Mouse (Mus musculus) erythroblast, embryonic 14.5 days (primary cell): Measurements from ENCODE around the gene Zcchc14.

ENCODE experiments used
- GATA1 ChIP-seq: IDR thresholded peaks from 2 replicates; pipeline ENCODE4 v1.6.1; 2012; ENCODE audit warnings: low read length, inconsistent platforms, mixed read lengths
- TAL1 ChIP-seq: IDR thresholded peaks from 3 replicates; pipeline ENCODE4 v1.6.1; 2012; ENCODE audit warnings: low read length, inconsistent platforms, mixed read lengths

DNA sequence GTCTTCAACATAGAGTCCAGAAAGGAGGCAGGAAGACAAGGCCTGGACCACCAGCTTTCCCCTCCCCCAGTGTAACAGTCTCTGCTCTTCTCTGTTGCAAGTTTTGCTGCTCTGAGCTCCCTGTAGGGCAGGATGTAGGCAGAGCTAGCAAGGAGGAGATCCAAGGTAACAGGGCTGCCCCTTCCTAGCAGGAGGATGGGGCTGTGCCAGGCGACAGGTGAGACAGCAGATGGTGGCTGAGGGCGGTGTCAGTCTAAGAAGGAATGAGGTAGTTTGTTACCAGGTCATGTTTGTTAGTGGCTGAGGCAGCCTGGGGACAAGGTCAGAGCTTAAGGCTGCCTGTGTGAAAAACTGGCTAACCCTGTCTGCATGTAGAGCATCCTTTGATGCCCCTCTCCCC is 47.2 kb upstream of the Zcchc14 start:
- no peak for TF ChIP-seq GATA1
- TF ChIP-seq TAL1: no peak
